Mouse (Mus musculus) limb, embryonic 11.5 days (tissue): ENCODE measurements around the gene Ttc41. TPM values are rescaled to one million over a fixed set of nuclear protein-coding genes. Genes with fewer than 3 reads are reported as not detected.

Source experiments
- ATAC-seq: fragments of 200-750 bp; cut with Nextera tagmentation; 2 replicates; pipeline ENCODE4 v1.8.0; 2017; ENCODE audit warnings: low read depth; ENCODE audit not compliant: insufficient number of reproducible peaks, low FRiP score, low TSS enrichment
- DNase-seq: peaks from one replicate; pipeline ENCODE4 v3.0.0-alpha.2; 2015; ENCODE audit warnings: low spot score
- H3K27ac ChIP-seq: fragments of 300-500 bp; sonication (generic); replicated peaks from 2 replicates; pipeline ENCODE4 v1.5.1; 2014; ENCODE audit warnings: low read depth, mild to moderate bottlenecking, low read length
- H3K27me3 ChIP-seq: fragments of 300-500 bp; sonication (generic); 2 replicates; pipeline ENCODE4 v1.6.1; 2014; ENCODE audit warnings: mild to moderate bottlenecking, low read length, mixed read lengths; ENCODE audit not compliant: control insufficient read depth, insufficient read depth
- H3K36me3 ChIP-seq: fragments of 300-500 bp; sonication (generic); 2 replicates; pipeline ENCODE4 v1.6.1; 2014; ENCODE audit warnings: mild to moderate bottlenecking, low read length, moderate library complexity, mixed read lengths; ENCODE audit not compliant: control insufficient read depth, insufficient read depth
- H3K4me1 ChIP-seq: fragments of 300-500 bp; sonication (generic); 2 replicates; pipeline ENCODE4 v1.6.1; 2014; ENCODE audit warnings: low read length, mixed read lengths; ENCODE audit not compliant: control insufficient read depth, insufficient read depth
- H3K4me2 ChIP-seq: fragments of 300-500 bp; sonication (generic); 2 replicates; pipeline ENCODE4 v1.6.1; 2014; ENCODE audit warnings: low read depth, mild to moderate bottlenecking, moderate library complexity; ENCODE audit not compliant: severe bottlenecking
- H3K4me3 ChIP-seq: fragments of 300-500 bp; sonication (generic); 2 replicates; pipeline ENCODE4 v1.5.1; 2014; ENCODE audit warnings: low read depth, low read length
- H3K9ac ChIP-seq: fragments of 300-500 bp; sonication (generic); 2 replicates; pipeline ENCODE4 v1.6.1; 2014; ENCODE audit warnings: mild to moderate bottlenecking, low read length
- H3K9me3 ChIP-seq: fragments of 300-500 bp; sonication (generic); 2 replicates; pipeline ENCODE4 v1.6.1; 2016; ENCODE audit warnings: low read length; ENCODE audit not compliant: control insufficient read depth
- WGBS: fragments of 180-500 bp; shearing (Covaris S2); extraction: QIAGEN DNeasy Blood & Tissue Kit; methylation state at CpG from one replicate; pipeline ENCODE4 v1.1.7; 2014; 5-methylcytosine and 5-hydroxymethylcytosine counted together
- polyA plus RNA-seq: library from polyadenylated mRNA; unstranded; fragments of >200 nt; fragmentation: Nextera tagmentation; extraction: Ambion mirVana; gene quantifications from 2 replicates; pipeline ENCODE4 v1.2.1, GENCODE M21; 2014

The Ttc41 gene
- polyA plus RNA-seq, 1 experiment from 2014 or later, result 1.6 TPM

- H3K27ac ChIP-seq, result no peak overlapping the region
- H3K4me1 ChIP-seq, result peaks cover 9% of the 10 kb centered on the region; the same call in 1 of the 2 replicates
Observed at GRCm38 (mm10) chr10:86730823-86731499, 25.4 kb downstream of the Ttc41 start.

GRCm38 (mm10) chr10:86731500-86731863 is 25.9 kb downstream of the Ttc41 start:
- H3K4me2 ChIP-seq, result no peak overlapping the region
- DNase-seq, result no peak
- H3K36me3 ChIP-seq, result no peaks in the 10 kb centered on the region
- no peaks in the 10 kb centered on the region for H3K9me3 ChIP-seq
- no peak for ATAC-seq
- H3K27me3 ChIP-seq, result no peaks in the 10 kb centered on the region
- H3K4me3 ChIP-seq, result no peak overlapping the region; the same call in 1 of the 2 replicates
- WGBS, result 63% methylated on average over 2 of the region's 2 CpGs
- H3K27ac ChIP-seq, result no peak overlapping the region
- H3K9ac ChIP-seq, result no peak overlapping the region; the same call in 1 of the 2 replicates
- H3K4me1 ChIP-seq, result peaks cover 9% of the 10 kb centered on the region; the same call in 1 of the 2 replicates

More at GRCm38 (mm10) chr10:86730823-86731499, 25.4 kb downstream of the Ttc41 start:
- no peaks in the 10 kb centered on the region for H3K9me3 ChIP-seq
- ATAC-seq, result peak; percentile 37; the same call in 1 of the 2 replicates
- 12% methylated on average over 22 of the region's 22 CpGs for WGBS
- peak overlapping the region; percentile 35 for H3K4me3 ChIP-seq
- H3K36me3 ChIP-seq, result no peaks in the 10 kb centered on the region
- H3K27me3 ChIP-seq, result no peaks in the 10 kb centered on the region
- DNase-seq, result peak; percentile 97
- peak overlapping the region; percentile 52 for H3K9ac ChIP-seq
- H3K4me2 ChIP-seq, result peak overlapping the region; percentile 60

GRCm38 (mm10) chr10:86735036-86735435 is 29.4 kb downstream of the Ttc41 start:
- ATAC-seq, result no peak
- peak; percentile 24 for DNase-seq
- 0 out of 2 replicates have a peak, but pooled peaks cover 5% of the 10 kb centered on the region for H3K4me1 ChIP-seq
- no peak overlapping the region for H3K4me3 ChIP-seq
- H3K27ac ChIP-seq, result no peak overlapping the region
- H3K27me3 ChIP-seq, result no peaks in the 10 kb centered on the region
- WGBS, result 62% methylated on average over 4 of the region's 4 CpGs
- H3K9me3 ChIP-seq, result no peaks in the 10 kb centered on the region
- H3K9ac ChIP-seq, result no peak overlapping the region
- H3K4me2 ChIP-seq, result no peak overlapping the region
- no peaks in the 10 kb centered on the region for H3K36me3 ChIP-seq

- Histone ChIP-seq H3K9ac (no peak overlapping the region), H3K36me3 (no peaks in the 10 kb centered on the region), H3K4me3 (no peak overlapping the region), H3K27ac (no peak overlapping the region), H3K27me3 (no peaks in the 10 kb centered on the region), H3K4me2 (no peak overlapping the region), H3K4me1 (no peaks in the 10 kb centered on the region), H3K9me3 (no peaks in the 10 kb centered on the region)
- 77% methylated on average over 2 of the region's 2 CpGs for WGBS
- ATAC-seq (no peak), DNase-seq (no peak)
Observed at GRCm38 (mm10) chr10:86742918-86743317, 37.3 kb downstream of the Ttc41 start.

- no peaks in the 10 kb centered on the region for H3K27me3 ChIP-seq
- no peak overlapping the region for H3K4me2 ChIP-seq
- WGBS, result 83% methylated on average over 7 of the region's 7 CpGs
- no peaks in the 10 kb centered on the region for H3K9me3 ChIP-seq
- ATAC-seq (no peak), DNase-seq (no peak)
- H3K4me1 ChIP-seq, result no peaks in the 10 kb centered on the region
- H3K36me3 ChIP-seq, result no peaks in the 10 kb centered on the region
- no peak overlapping the region for H3K27ac ChIP-seq
- no peak overlapping the region for H3K9ac ChIP-seq
- no peak overlapping the region for H3K4me3 ChIP-seq
Observed at GRCm38 (mm10) chr10:86744306-86744705, 38.7 kb downstream of the Ttc41 start.

- Histone ChIP-seq H3K9me3 (no peaks in the 10 kb centered on the region), H3K4me1 (no peaks in the 10 kb centered on the region), H3K27ac (no peak overlapping the region), H3K27me3 (no peaks in the 10 kb centered on the region), H3K36me3 (no peaks in the 10 kb centered on the region), H3K4me3 (no peak overlapping the region), H3K4me2 (no peak overlapping the region), H3K9ac (no peak overlapping the region)
- no peak for ATAC-seq
- 82% methylated on average over 6 of the region's 6 CpGs for WGBS
- DNase-seq, result no peak
Observed at GRCm38 (mm10) chr10:86755816-86756502, 50.3 kb downstream of the Ttc41 start.

- no peaks in the 10 kb centered on the region; the same call in 1 of the 2 replicates for H3K4me1 ChIP-seq
- no peak overlapping the region for H3K27ac ChIP-seq
- H3K36me3 ChIP-seq, result no peaks in the 10 kb centered on the region
- no peak overlapping the region for H3K4me3 ChIP-seq
- H3K9ac ChIP-seq, result no peak overlapping the region
- no peaks in the 10 kb centered on the region for H3K9me3 ChIP-seq
- 91% methylated on average over 1 of the region's 1 CpGs for WGBS
- H3K27me3 ChIP-seq, result no peaks in the 10 kb centered on the region
- no peak for DNase-seq
- no peak for ATAC-seq
- no peak overlapping the region for H3K4me2 ChIP-seq
Observed at GRCm38 (mm10) chr10:86757724-86758123, 52.1 kb downstream of the Ttc41 start.

GRCm38 (mm10) chr10:86758211-86758610 is 52.6 kb downstream of the Ttc41 start:
- no peak for DNase-seq
- no peak overlapping the region for H3K9ac ChIP-seq
- no peak overlapping the region for H3K27ac ChIP-seq
- no peak for ATAC-seq
- 92% methylated on average over 6 of the region's 6 CpGs for WGBS
- H3K36me3 ChIP-seq, result no peaks in the 10 kb centered on the region
- no peak overlapping the region for H3K4me3 ChIP-seq
- H3K4me1 ChIP-seq, result no peaks in the 10 kb centered on the region; the same call in 1 of the 2 replicates
- H3K4me2 ChIP-seq, result no peak overlapping the region
- H3K9me3 ChIP-seq, result no peaks in the 10 kb centered on the region
- no peaks in the 10 kb centered on the region for H3K27me3 ChIP-seq
